Mouse (Mus musculus) embryonic facial prominence, embryonic 12.5 days (tissue): ENCODE data around the gene Top2a. TPM values are rescaled to one million over a fixed set of nuclear protein-coding genes. Genes with fewer than 3 reads are reported as not detected.

ENCODE experiments used
- ATAC-seq: fragments of 200-750 bp; cut with Nextera tagmentation; 2 replicates; pipeline ENCODE4 v1.8.0; 2017; ENCODE audit not compliant: insufficient number of reproducible peaks, insufficient read depth, low FRiP score, low TSS enrichment
- H3K27ac ChIP-seq: fragments of 300-500 bp; sonication (generic); 2 replicates; pipeline ENCODE4 v1.5.1; 2016; ENCODE audit warnings: mild to moderate bottlenecking
- H3K27me3 ChIP-seq: fragments of 300-500 bp; sonication (generic); 2 replicates; pipeline ENCODE4 v1.6.1; 2016; ENCODE audit warnings: mild to moderate bottlenecking, moderate library complexity
- H3K36me3 ChIP-seq: fragments of 300-500 bp; sonication (generic); 2 replicates; pipeline ENCODE4 v1.6.1; 2016; ENCODE audit warnings: mild to moderate bottlenecking
- H3K4me1 ChIP-seq: fragments of 300-500 bp; sonication (generic); 2 replicates; pipeline ENCODE4 v1.6.1; 2016
- H3K4me2 ChIP-seq: fragments of 300-500 bp; sonication (generic); replicated peaks from 2 replicates; pipeline ENCODE4 v1.6.1; 2016; ENCODE audit warnings: mild to moderate bottlenecking, moderate library complexity
- H3K4me3 ChIP-seq: fragments of 300-500 bp; sonication (generic); 2 replicates; pipeline ENCODE4 v1.5.1; 2016; ENCODE audit warnings: mild to moderate bottlenecking
- H3K9ac ChIP-seq: fragments of 300-500 bp; sonication (generic); 2 replicates; pipeline ENCODE4 v1.6.1; 2016; ENCODE audit warnings: mild to moderate bottlenecking, moderate library complexity
- H3K9me3 ChIP-seq: fragments of 300-500 bp; sonication (generic); 2 replicates; pipeline ENCODE4 v1.6.1; 2016; ENCODE audit warnings: mild to moderate bottlenecking, moderate library complexity
- WGBS: fragments of 180-500 bp; shearing (Covaris S2); methylation state at CpG from one replicate; pipeline ENCODE4 v1.1.7; 2016; 5-methylcytosine and 5-hydroxymethylcytosine counted together
- polyA plus RNA-seq: library from polyadenylated mRNA; unstranded; fragments of >200 nt; fragmentation: Nextera tagmentation; extraction: Ambion mirVana; gene quantifications from 2 replicates; pipeline ENCODE4 v1.2.1, GENCODE M21; 2016

Gene Top2a
- polyA plus RNA-seq, 1 experiment from 2014 or later: 288 TPM

GRCm38 (mm10) chr11:99039782-99040181 is 15.8 kb upstream of the Top2a start:
- Histone ChIP-seq H3K9me3 (no peaks in the 10 kb centered on the region), H3K9ac (peak overlapping the region; percentile 96), H3K4me2 (peak overlapping the region; percentile 91), H3K36me3 (0 out of 2 replicates have a peak, but pooled peaks cover 4% of the 10 kb centered on the region), H3K27me3 (no peaks in the 10 kb centered on the region), H3K4me3 (peak overlapping the region; percentile 87), H3K4me1 (peaks cover 25% of the 10 kb centered on the region), H3K27ac (peak overlapping the region; percentile 97)
- ATAC-seq: peak; percentile 65; the same call in 1 of the 2 replicates
- WGBS: under 1% methylated on average over 15 of the region's 15 CpGs

GRCm38 (mm10) chr11:99036254-99036653 is 12.3 kb upstream of the Top2a start:
- H3K4me3 ChIP-seq: no peak overlapping the region
- 67% methylated on average over 6 of the region's 6 CpGs for WGBS
- ATAC-seq: no peak
- H3K36me3 ChIP-seq: no peaks in the 10 kb centered on the region
- no peaks in the 10 kb centered on the region for H3K9me3 ChIP-seq
- no peak overlapping the region for H3K27ac ChIP-seq
- H3K4me2 ChIP-seq: no peak overlapping the region
- no peak overlapping the region for H3K9ac ChIP-seq
- H3K27me3 ChIP-seq: no peaks in the 10 kb centered on the region
- peaks cover 5% of the 10 kb centered on the region; the same call in 1 of the 2 replicates for H3K4me1 ChIP-seq

- no peaks in the 10 kb centered on the region for H3K9me3 ChIP-seq
- H3K36me3 ChIP-seq: no peaks in the 10 kb centered on the region
- no peaks in the 10 kb centered on the region for H3K27me3 ChIP-seq
- peaks cover 2% of the 10 kb centered on the region; the same call in 1 of the 2 replicates for H3K4me1 ChIP-seq
- H3K9ac ChIP-seq: no peak overlapping the region
- H3K27ac ChIP-seq: no peak overlapping the region
- no peak for ATAC-seq
- no peak overlapping the region for H3K4me2 ChIP-seq
- no peak overlapping the region for H3K4me3 ChIP-seq
- WGBS: 73% methylated on average over 4 of the region's 4 CpGs
Observed at GRCm38 (mm10) chr11:99035350-99035749, 11.4 kb upstream of the Top2a start.

GRCm38 (mm10) chr11:99026899-99027440 is 3.0 kb upstream of the Top2a start:
- no peak overlapping the region for H3K4me2 ChIP-seq
- H3K4me3 ChIP-seq: no peak overlapping the region
- no peaks in the 10 kb centered on the region for H3K9me3 ChIP-seq
- 84% methylated on average over 12 of the region's 12 CpGs for WGBS
- ATAC-seq: no peak
- peaks cover 11% of the 10 kb centered on the region; the same call in 1 of the 2 replicates for H3K4me1 ChIP-seq
- no peak overlapping the region for H3K9ac ChIP-seq
- 0 out of 2 replicates have a peak, but pooled peaks cover 1% of the 10 kb centered on the region for H3K36me3 ChIP-seq
- no peaks in the 10 kb centered on the region for H3K27me3 ChIP-seq
- H3K27ac ChIP-seq: no peak overlapping the region

- Histone ChIP-seq H3K9me3 (no peaks in the 10 kb centered on the region), H3K9ac (no peak overlapping the region), H3K4me3 (no peak overlapping the region), H3K36me3 (peaks cover 12% of the 10 kb centered on the region), H3K27me3 (no peaks in the 10 kb centered on the region), H3K4me1 (peaks cover 14% of the 10 kb centered on the region; the same call in 1 of the 2 replicates), H3K27ac (no peak overlapping the region), H3K4me2 (no peak overlapping the region)
- no peak for ATAC-seq
- 91% methylated on average over 6 of the region's 6 CpGs for WGBS
Observed at GRCm38 (mm10) chr11:99025878-99026277, 1.9 kb upstream of the Top2a start.

GRCm38 (mm10) chr11:99024468-99025134 is 612 bp upstream of the Top2a start:
- Histone ChIP-seq H3K4me2 (peak overlapping the region; percentile 42), H3K27ac (peak overlapping the region; percentile 46; the same call in 1 of the 2 replicates), H3K4me1 (peaks cover 14% of the 10 kb centered on the region; the same call in 1 of the 2 replicates), H3K4me3 (peak overlapping the region; percentile 81), H3K36me3 (peaks cover 24% of the 10 kb centered on the region), H3K9ac (no peak overlapping the region), H3K27me3 (no peaks in the 10 kb centered on the region), H3K9me3 (no peaks in the 10 kb centered on the region)
- ATAC-seq: peak; percentile 43; the same call in 1 of the 2 replicates
- whole genome bisulfite sequencing: 45% methylated on average over 18 of the region's 18 CpGs

GRCm38 (mm10) chr11:99023094-99023493 is 895 bp downstream of the Top2a start:
- Histone ChIP-seq H3K36me3 (peaks cover 37% of the 10 kb centered on the region), H3K27ac (peak overlapping the region; percentile 79; the same call in 1 of the 2 replicates), H3K9me3 (no peaks in the 10 kb centered on the region), H3K4me2 (peak overlapping the region; percentile 65), H3K9ac (peak overlapping the region; percentile 86), H3K4me3 (peak overlapping the region; percentile 81), H3K4me1 (peaks cover 14% of the 10 kb centered on the region; the same call in 1 of the 2 replicates), H3K27me3 (no peaks in the 10 kb centered on the region)
- WGBS: 4% methylated on average over 4 of the region's 4 CpGs
- ATAC-seq: no peak

GRCm38 (mm10) chr11:99022384-99022933 is 1.5 kb downstream of the Top2a start:
- Histone ChIP-seq H3K4me2 (peak overlapping the region; percentile 65), H3K36me3 (peaks cover 43% of the 10 kb centered on the region), H3K4me1 (peaks cover 14% of the 10 kb centered on the region; the same call in 1 of the 2 replicates), H3K27me3 (no peaks in the 10 kb centered on the region), H3K4me3 (peak overlapping the region; percentile 81), H3K9ac (peak overlapping the region; percentile 86; the same call in 1 of the 2 replicates), H3K9me3 (no peaks in the 10 kb centered on the region), H3K27ac (no peak overlapping the region)
- ATAC-seq: no peak
- 72% methylated on average over 5 of the region's 5 CpGs for WGBS

- H3K9me3 ChIP-seq: no peaks in the 10 kb centered on the region
- H3K27me3 ChIP-seq: no peaks in the 10 kb centered on the region
- no peak overlapping the region for H3K9ac ChIP-seq
- peaks cover 14% of the 10 kb centered on the region; the same call in 1 of the 2 replicates for H3K4me1 ChIP-seq
- H3K4me3 ChIP-seq: no peak overlapping the region
- peaks cover 64% of the 10 kb centered on the region for H3K36me3 ChIP-seq
- 94% methylated on average over 6 of the region's 6 CpGs for WGBS
- H3K27ac ChIP-seq: no peak overlapping the region
- no peak for ATAC-seq
- H3K4me2 ChIP-seq: no peak overlapping the region
Observed at GRCm38 (mm10) chr11:99019844-99020243, 4.1 kb downstream of the Top2a start.

GRCm38 (mm10) chr11:99013856-99014255 is 10.1 kb downstream of the Top2a start:
- H3K4me2 ChIP-seq: no peak overlapping the region
- H3K27ac ChIP-seq: no peak overlapping the region
- H3K9me3 ChIP-seq: no peaks in the 10 kb centered on the region
- no peak overlapping the region for H3K9ac ChIP-seq
- no peak for ATAC-seq
- 92% methylated on average over 1 of the region's 1 CpGs for WGBS
- H3K4me3 ChIP-seq: no peak overlapping the region
- peaks cover 87% of the 10 kb centered on the region for H3K36me3 ChIP-seq
- no peaks in the 10 kb centered on the region for H3K27me3 ChIP-seq
- H3K4me1 ChIP-seq: no peaks in the 10 kb centered on the region

- Histone ChIP-seq H3K36me3 (peaks cover 85% of the 10 kb centered on the region), H3K27ac (no peak overlapping the region), H3K9ac (no peak overlapping the region), H3K4me2 (no peak overlapping the region), H3K9me3 (no peaks in the 10 kb centered on the region), H3K27me3 (no peaks in the 10 kb centered on the region), H3K4me3 (no peak overlapping the region), H3K4me1 (no peaks in the 10 kb centered on the region)
- ATAC-seq: no peak
- 92% methylated on average over 5 of the region's 5 CpGs for WGBS
Observed at GRCm38 (mm10) chr11:99010706-99011105, 13.3 kb downstream of the Top2a start.

GRCm38 (mm10) chr11:99010124-99010523 is 13.9 kb downstream of the Top2a start:
- no peak overlapping the region for H3K4me2 ChIP-seq
- no peak for ATAC-seq
- no peaks in the 10 kb centered on the region for H3K4me1 ChIP-seq
- H3K27me3 ChIP-seq: no peaks in the 10 kb centered on the region
- H3K4me3 ChIP-seq: no peak overlapping the region
- no peaks in the 10 kb centered on the region for H3K9me3 ChIP-seq
- no peak overlapping the region for H3K9ac ChIP-seq
- no peak overlapping the region for H3K27ac ChIP-seq
- H3K36me3 ChIP-seq: peaks cover 85% of the 10 kb centered on the region
- 90% methylated on average over 4 of the region's 4 CpGs for WGBS
